Mouse (Mus musculus) kidney, embryonic 15.5 days (tissue): ENCODE data around the gene Rnf227. TPM values are rescaled to one million over a fixed set of nuclear protein-coding genes. Genes with fewer than 3 reads are reported as not detected.

Experiments used
- polyA plus RNA-seq: library from polyadenylated mRNA; unstranded; fragments of >200 nt; fragmentation: Nextera tagmentation; extraction: Ambion mirVana; gene quantifications from 2 replicates; pipeline ENCODE4 v1.2.1, GENCODE M21; 2015

Gene Rnf227
- polyA plus RNA-seq, 1 experiment from 2014 or later = 17.1 TPM

Other genes starting within 250 kb of the Rnf227 start
- gene Per1, start 245.2 kb upstream of the Rnf227 start, polyA plus RNA-seq = 12.1 and 13.7 TPM in 2 replicates
- gene Hes7, start 220.1 kb upstream of the Rnf227 start, polyA plus RNA-seq = 0.42 and 0.46 TPM in 2 replicates
- 0.27 and 0.51 TPM in 2 replicates for gene 9130213A22Rik, start 217.9 kb upstream of the Rnf227 start, polyA plus RNA-seq
- gene Aloxe3, start 214.6 kb upstream of the Rnf227 start, polyA plus RNA-seq = 0.60 and 1.3 TPM in 2 replicates
- gene Alox12b, start 183.5 kb upstream of the Rnf227 start, polyA plus RNA-seq = 0.08 and 0.42 TPM in 2 replicates
- 0.33 and 0.47 TPM in 2 replicates for gene Alox8, start 142.6 kb upstream of the Rnf227 start, polyA plus RNA-seq
- 0.09 and 0.17 TPM in 2 replicates for gene Gucy2e, start 103.4 kb upstream of the Rnf227 start, polyA plus RNA-seq
- 23.0 and 23.9 TPM in 2 replicates for gene Cntrob, start 16.7 kb upstream of the Rnf227 start, polyA plus RNA-seq
- gene Trappc1, start 16.5 kb upstream of the Rnf227 start, polyA plus RNA-seq = 152 and 160 TPM in 2 replicates
- 2.9 and 3.5 TPM in 2 replicates for gene Kcnab3, start 14.2 kb upstream of the Rnf227 start, polyA plus RNA-seq
- gene Chd3, start 28.9 kb downstream of the Rnf227 start, polyA plus RNA-seq = 54.8 and 62.8 TPM in 2 replicates
- gene Naa38, start 55.0 kb downstream of the Rnf227 start, polyA plus RNA-seq = 153 and 155 TPM in 2 replicates
- 30.2 and 30.5 TPM in 2 replicates for gene Cyb5d1, start 55.2 kb downstream of the Rnf227 start, polyA plus RNA-seq
- gene Tmem88, start 57.8 kb downstream of the Rnf227 start, polyA plus RNA-seq = 41.9 and 44.3 TPM in 2 replicates
- 32.6 and 33.0 TPM in 2 replicates for gene Kdm6b, start 73.2 kb downstream of the Rnf227 start, polyA plus RNA-seq
- 0.73 and 0.87 TPM in 2 replicates for gene Dnah2, start 208.6 kb downstream of the Rnf227 start, polyA plus RNA-seq
- 11.9 and 14.3 TPM in 2 replicates for gene Efnb3, start 219.7 kb downstream of the Rnf227 start, polyA plus RNA-seq
- gene Wrap53, start 239.8 kb downstream of the Rnf227 start, polyA plus RNA-seq = 26.6 and 27.9 TPM in 2 replicates
- gene Trp53, start 239.9 kb downstream of the Rnf227 start, polyA plus RNA-seq = 175 and 195 TPM in 2 replicates